Mouse (Mus musculus): ENCODE results near the gene Pyy. TPM values are rescaled to one million over a fixed set of nuclear protein-coding genes. Genes with fewer than 3 reads are reported as not detected.

The Pyy gene
- polyA plus RNA-seq, 1 experiment = 8.2 TPM

DNA sequence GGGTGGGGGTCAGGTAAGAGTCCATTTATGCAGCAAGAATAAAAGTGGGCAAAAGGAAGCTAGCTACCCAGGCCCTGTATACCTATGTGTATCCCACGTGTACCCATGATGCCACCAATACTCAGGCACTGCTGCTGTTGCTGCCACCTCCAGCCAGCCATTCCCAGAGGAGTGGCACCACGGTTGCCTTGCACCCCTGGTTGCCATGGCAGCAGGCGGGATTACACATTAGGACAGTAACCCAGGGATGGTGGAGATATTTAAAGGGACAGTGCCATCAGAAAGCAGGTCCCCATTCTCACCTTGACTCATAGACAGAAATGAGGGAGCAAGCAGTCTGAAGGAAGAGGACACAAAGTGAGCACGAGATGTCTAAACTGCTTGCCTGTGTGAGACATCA, 24.4 kb downstream of the Pyy start:
- TF ChIP-seq POLR2A (IDR thresholded peaks at IDR 0.05; ENCODE audit: control insufficient read depth, low read depth, low read length) = no peak
- TF ChIP-seq CTCF (IDR thresholded peaks at IDR 0.05; ENCODE audit: control insufficient read depth, insufficient read depth, insufficient replicate concordance, low read depth, low read length) = no peak
- H3K27ac ChIP-seq (ENCODE audit: control insufficient read depth, insufficient read depth, low read depth, low read length) = no peak overlapping the region
- no peak overlapping the region for H3K4me3 ChIP-seq (ENCODE audit: control insufficient read depth, low read depth, low read length)
- peaks cover 2% of the 10 kb centered on the region; the same call in 1 of the 2 replicates for H3K27me3 ChIP-seq (ENCODE audit: control insufficient read depth, insufficient read depth, low read length)
- H3K36me3 ChIP-seq (ENCODE audit: control insufficient read depth, insufficient read depth, low read length) = no peaks in the 10 kb centered on the region
- H3K4me1 ChIP-seq (ENCODE audit: control insufficient read depth, insufficient read depth, low read length) = peaks cover 28% of the 10 kb centered on the region

DNA sequence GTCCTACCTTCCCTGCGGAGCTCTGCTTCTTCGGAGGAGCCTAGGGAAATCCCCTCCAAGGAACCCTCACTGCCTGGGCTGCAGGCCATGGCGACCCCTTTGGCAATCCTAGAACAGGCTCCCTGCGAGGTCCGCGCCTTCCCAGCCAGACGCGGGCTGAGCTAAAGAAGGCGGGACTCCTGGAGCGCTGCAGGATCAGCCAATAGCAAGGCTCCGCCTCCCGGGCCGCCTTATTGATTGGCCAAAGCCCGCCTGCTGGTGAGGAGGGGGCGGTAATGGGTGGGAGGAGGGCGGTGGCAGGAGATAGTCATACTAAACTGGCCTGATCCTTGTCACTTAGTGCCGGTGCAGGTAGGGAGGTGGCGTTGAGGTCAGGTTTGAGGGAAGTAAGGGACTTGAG, 25.3 kb downstream of the Pyy start:
- Histone ChIP-seq H3K36me3 (ENCODE audit: control insufficient read depth, insufficient read depth, low read length) (no peaks in the 10 kb centered on the region), H3K4me3 (ENCODE audit: control insufficient read depth, low read depth, low read length) (peak overlapping the region; percentile 53), H3K27me3 (ENCODE audit: control insufficient read depth, insufficient read depth, low read length) (no peaks in the 10 kb centered on the region), H3K27ac (ENCODE audit: control insufficient read depth, insufficient read depth, low read depth, low read length) (no peak overlapping the region), H3K4me1 (ENCODE audit: control insufficient read depth, insufficient read depth, low read length) (peaks cover 22% of the 10 kb centered on the region)
- no peak for TF ChIP-seq POLR2A (IDR thresholded peaks at IDR 0.05; ENCODE audit: control insufficient read depth, low read depth, low read length)
- no peak for TF ChIP-seq CTCF (IDR thresholded peaks at IDR 0.05; ENCODE audit: control insufficient read depth, insufficient read depth, insufficient replicate concordance, low read depth, low read length)

DNA sequence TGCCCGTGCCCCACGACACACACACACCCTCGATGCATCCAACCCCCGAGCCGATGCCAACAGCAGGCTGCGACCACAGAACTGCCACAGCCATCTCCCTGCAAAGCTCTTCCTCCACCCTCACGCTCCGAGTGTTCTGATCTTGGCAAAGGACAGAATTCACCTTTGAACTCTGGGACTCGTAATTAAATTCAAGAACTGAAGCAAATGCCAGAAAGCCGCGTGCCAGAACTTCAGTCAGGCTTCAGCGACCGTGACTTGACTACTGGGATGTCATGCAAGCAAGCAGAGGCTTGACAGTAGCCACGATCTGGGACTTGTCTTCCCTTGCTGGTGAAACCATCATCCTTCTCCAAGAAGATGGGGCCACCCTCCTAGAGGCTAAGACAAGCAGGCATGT, 33.9 kb downstream of the Pyy start:
- no peaks in the 10 kb centered on the region for H3K4me1 ChIP-seq (ENCODE audit: control insufficient read depth, insufficient read depth, low read length)
- H3K27me3 ChIP-seq (ENCODE audit: control insufficient read depth, insufficient read depth, low read length) = no peaks in the 10 kb centered on the region
- H3K4me3 ChIP-seq (ENCODE audit: control insufficient read depth, low read depth, low read length) = no peak overlapping the region
- no peak for TF ChIP-seq CTCF (IDR thresholded peaks at IDR 0.05; ENCODE audit: control insufficient read depth, insufficient read depth, insufficient replicate concordance, low read depth, low read length)
- H3K27ac ChIP-seq (ENCODE audit: control insufficient read depth, insufficient read depth, low read depth, low read length) = no peak overlapping the region
- no peaks in the 10 kb centered on the region for H3K36me3 ChIP-seq (ENCODE audit: control insufficient read depth, insufficient read depth, low read length)

- no peaks in the 10 kb centered on the region for H3K27me3 ChIP-seq (ENCODE audit: control insufficient read depth, insufficient read depth, low read length)
These were observed 34.9 kb downstream of the Pyy start for GRCm38 (mm10) chr11:102072729-102073128.

GRCm38 (mm10) chr11:102070426-102070825, 37.2 kb downstream of the Pyy start:
- Histone ChIP-seq H3K36me3 (ENCODE audit: control insufficient read depth, insufficient read depth, low read length) (no peaks in the 10 kb centered on the region), H3K4me1 (ENCODE audit: control insufficient read depth, insufficient read depth, low read length) (no peaks in the 10 kb centered on the region), H3K27ac (ENCODE audit: control insufficient read depth, insufficient read depth, low read depth, low read length) (no peak overlapping the region), H3K4me3 (ENCODE audit: control insufficient read depth, low read depth, low read length) (no peak overlapping the region), H3K27me3 (ENCODE audit: control insufficient read depth, insufficient read depth, low read length) (no peaks in the 10 kb centered on the region)
- TF ChIP-seq CTCF (IDR thresholded peaks at IDR 0.05; ENCODE audit: control insufficient read depth, insufficient read depth, insufficient replicate concordance, low read depth, low read length) (no peak), POLR2A (IDR thresholded peaks at IDR 0.05; ENCODE audit: control insufficient read depth, low read depth, low read length) (no peak)

More at GRCm38 (mm10) chr11:102072729-102073128, 34.9 kb downstream of the Pyy start:
- no peak overlapping the region for H3K4me3 ChIP-seq (ENCODE audit: control insufficient read depth, low read depth, low read length)
- no peak overlapping the region for H3K27ac ChIP-seq (ENCODE audit: control insufficient read depth, insufficient read depth, low read depth, low read length)
- TF ChIP-seq CTCF (IDR thresholded peaks at IDR 0.05; ENCODE audit: control insufficient read depth, insufficient read depth, insufficient replicate concordance, low read depth, low read length) (no peak), POLR2A (IDR thresholded peaks at IDR 0.05; ENCODE audit: control insufficient read depth, low read depth, low read length) (no peak)
- no peaks in the 10 kb centered on the region for H3K4me1 ChIP-seq (ENCODE audit: control insufficient read depth, insufficient read depth, low read length)
- H3K36me3 ChIP-seq (ENCODE audit: control insufficient read depth, insufficient read depth, low read length) = no peaks in the 10 kb centered on the region

- Histone ChIP-seq H3K4me1 (ENCODE audit: control insufficient read depth, insufficient read depth, low read length) (no peaks in the 10 kb centered on the region), H3K27me3 (ENCODE audit: control insufficient read depth, insufficient read depth, low read length) (no peaks in the 10 kb centered on the region), H3K4me3 (ENCODE audit: control insufficient read depth, low read depth, low read length) (no peak overlapping the region), H3K36me3 (ENCODE audit: control insufficient read depth, insufficient read depth, low read length) (no peaks in the 10 kb centered on the region), H3K27ac (ENCODE audit: control insufficient read depth, insufficient read depth, low read depth, low read length) (no peak overlapping the region)
- no peak for TF ChIP-seq POLR2A (IDR thresholded peaks at IDR 0.05; ENCODE audit: control insufficient read depth, low read depth, low read length)
- TF ChIP-seq CTCF (IDR thresholded peaks at IDR 0.05; ENCODE audit: control insufficient read depth, insufficient read depth, insufficient replicate concordance, low read depth, low read length) = no peak
These were observed 38.0 kb downstream of the Pyy start for GRCm38 (mm10) chr11:102069633-102070032.

- Histone ChIP-seq H3K36me3 (ENCODE audit: control insufficient read depth, insufficient read depth, low read length) (no peaks in the 10 kb centered on the region), H3K4me1 (ENCODE audit: control insufficient read depth, insufficient read depth, low read length) (no peaks in the 10 kb centered on the region), H3K4me3 (ENCODE audit: control insufficient read depth, low read depth, low read length) (no peak overlapping the region), H3K27ac (ENCODE audit: control insufficient read depth, insufficient read depth, low read depth, low read length) (no peak overlapping the region), H3K27me3 (ENCODE audit: control insufficient read depth, insufficient read depth, low read length) (no peaks in the 10 kb centered on the region)
- TF ChIP-seq POLR2A (IDR thresholded peaks at IDR 0.05; ENCODE audit: control insufficient read depth, low read depth, low read length) (no peak), CTCF (IDR thresholded peaks at IDR 0.05; ENCODE audit: control insufficient read depth, insufficient read depth, insufficient replicate concordance, low read depth, low read length) (no peak)
These were observed 38.7 kb downstream of the Pyy start for GRCm38 (mm10) chr11:102068969-102069368.

DNA sequence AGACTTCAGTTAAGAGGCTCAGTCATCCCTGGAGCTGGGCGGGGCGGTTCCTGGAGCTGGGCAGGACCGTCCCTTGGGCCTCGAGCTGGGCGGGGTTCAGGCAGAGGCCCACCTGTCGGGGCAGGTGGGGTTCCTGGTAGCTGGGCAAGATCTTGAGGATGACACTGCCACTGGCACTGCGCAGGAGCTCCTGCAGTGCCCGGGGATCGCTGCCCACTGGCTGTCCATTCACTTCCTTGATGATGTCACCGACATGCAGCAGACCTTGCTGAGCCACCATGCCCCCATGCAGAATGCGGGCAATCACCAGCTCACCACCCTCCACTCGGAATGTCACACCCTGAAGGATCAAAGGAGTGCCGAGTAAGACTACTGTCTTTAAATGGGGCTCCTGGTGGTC, 44.6 kb downstream of the Pyy start:
- H3K36me3 ChIP-seq (ENCODE audit: control insufficient read depth, insufficient read depth, low read length) = no peaks in the 10 kb centered on the region
- no peak overlapping the region for H3K27ac ChIP-seq (ENCODE audit: control insufficient read depth, insufficient read depth, low read depth, low read length)
- no peaks in the 10 kb centered on the region for H3K27me3 ChIP-seq (ENCODE audit: control insufficient read depth, insufficient read depth, low read length)
- TF ChIP-seq CTCF (IDR thresholded peaks at IDR 0.05; ENCODE audit: control insufficient read depth, insufficient read depth, insufficient replicate concordance, low read depth, low read length) = no peak
- TF ChIP-seq POLR2A (IDR thresholded peaks at IDR 0.05; ENCODE audit: control insufficient read depth, low read depth, low read length) = no peak
- H3K4me1 ChIP-seq (ENCODE audit: control insufficient read depth, insufficient read depth, low read length) = peaks cover 6% of the 10 kb centered on the region
- no peak overlapping the region for H3K4me3 ChIP-seq (ENCODE audit: control insufficient read depth, low read depth, low read length)

Measured in testis, adult 2 months (tissue).